Mouse (Mus musculus) mature B cell (primary cell): ENCODE measurements around the gene Spata5.

Experiments used
- in situ Hi-C: fragments of 300-500 bp; cut with MboI; formaldehyde crosslinking; loops from 2 replicates; pipeline ENCODE4 v1.14.3; 2019

The Spata5 gene

DNA sequence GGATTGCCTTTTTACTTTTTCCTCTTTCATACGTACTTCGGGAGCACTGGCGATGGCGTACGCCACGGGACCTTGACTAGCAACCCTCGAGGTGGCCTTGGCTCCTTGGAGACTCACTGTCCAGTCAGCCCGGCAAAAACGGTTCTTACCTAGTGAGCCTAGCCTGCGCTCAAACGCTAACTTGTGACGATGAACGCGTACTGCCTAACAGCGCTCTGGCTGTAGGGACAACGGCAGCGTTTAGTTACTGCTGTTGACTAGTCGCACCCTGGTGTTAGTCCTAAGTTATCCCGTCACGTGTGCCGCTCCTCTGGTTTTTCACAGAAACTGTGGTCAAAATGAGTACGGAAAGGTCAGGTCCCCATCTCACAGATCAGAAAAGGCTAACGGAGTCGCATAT, 945 bp downstream of the Spata5 start:
- in situ Hi-C loops: no loop called here

DNA sequence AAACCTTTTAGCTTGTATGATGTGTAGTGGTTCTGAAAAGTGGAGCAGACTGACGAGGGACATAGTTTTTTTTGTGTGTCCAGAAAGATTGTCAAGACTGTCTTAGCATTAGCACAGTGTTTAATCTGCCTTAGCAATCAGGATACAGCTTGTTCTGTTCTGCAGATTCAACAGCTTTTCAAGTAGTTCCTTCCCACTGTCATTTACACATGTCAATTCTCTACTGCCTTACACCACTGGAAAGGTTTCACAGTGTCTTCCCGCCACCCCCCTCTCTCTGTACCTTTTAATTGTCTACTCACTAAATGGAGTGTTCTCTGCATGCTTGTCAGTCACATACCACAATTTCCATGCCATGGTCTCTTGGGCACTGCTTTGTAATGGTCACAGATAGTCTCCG, 1.5 kb downstream of the Spata5 start:
- in situ Hi-C loops: no loop called here

DNA sequence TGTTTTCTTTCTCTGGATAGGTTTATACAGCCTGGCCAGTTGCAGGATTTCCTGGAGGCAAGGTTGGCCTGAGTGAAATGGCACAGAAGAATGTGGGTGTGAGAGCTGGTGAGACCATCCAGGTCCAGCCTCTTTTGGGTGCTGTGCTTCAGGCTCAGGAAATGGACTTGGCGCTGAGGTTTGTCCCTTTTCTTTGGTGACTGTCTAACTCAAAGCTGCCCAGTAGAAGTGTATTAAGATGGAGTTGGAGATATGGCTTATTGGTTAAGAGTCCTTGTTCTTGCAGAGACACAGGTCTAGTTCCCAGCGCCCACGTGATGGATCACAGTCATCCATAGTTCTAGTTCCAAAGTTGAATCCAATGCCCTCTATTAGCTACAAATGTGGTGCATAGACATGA, 6.4 kb downstream of the Spata5 start:
- in situ Hi-C loops: no loop called here

DNA sequence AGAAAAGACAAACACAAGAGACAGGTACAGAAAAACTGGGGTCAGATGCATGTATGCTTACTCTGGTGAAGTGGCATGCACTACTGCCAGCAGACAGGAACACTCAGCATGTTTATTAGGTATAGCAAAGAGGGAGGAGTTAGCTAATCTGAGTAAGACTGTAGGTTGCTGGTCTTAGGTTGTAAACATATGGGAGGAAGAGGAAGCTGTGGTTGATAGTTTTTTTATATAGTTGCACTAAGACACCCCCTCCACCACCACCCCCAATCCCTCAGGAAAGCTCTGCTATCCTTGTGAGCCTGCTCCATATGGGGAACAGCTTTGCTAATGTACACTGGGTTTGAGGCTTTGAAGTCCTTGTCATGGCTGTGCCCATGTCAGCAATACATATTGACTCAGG, 10.7 kb downstream of the Spata5 start:
- in situ Hi-C loops: no loop called here

DNA sequence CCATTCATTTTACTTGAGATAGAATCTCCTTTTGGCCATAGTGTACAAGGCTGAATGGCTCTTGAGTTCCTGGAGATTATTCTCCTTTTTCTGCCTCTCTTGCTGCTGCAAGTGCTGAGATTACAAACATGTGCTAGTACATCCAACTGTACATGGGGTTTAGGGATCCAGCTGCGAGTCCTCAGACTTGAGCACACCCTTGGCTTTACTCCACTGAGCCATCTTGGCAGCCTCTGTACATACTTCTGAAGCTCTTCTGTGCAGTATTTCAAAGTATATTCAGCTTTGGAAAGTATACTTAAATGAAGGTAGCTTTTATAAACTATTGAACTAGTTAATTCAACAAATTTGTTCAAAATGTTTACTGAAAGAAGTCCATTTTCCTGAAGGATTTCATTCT, 20.1 kb downstream of the Spata5 start:
- in situ Hi-C loops: no loop called here

DNA sequence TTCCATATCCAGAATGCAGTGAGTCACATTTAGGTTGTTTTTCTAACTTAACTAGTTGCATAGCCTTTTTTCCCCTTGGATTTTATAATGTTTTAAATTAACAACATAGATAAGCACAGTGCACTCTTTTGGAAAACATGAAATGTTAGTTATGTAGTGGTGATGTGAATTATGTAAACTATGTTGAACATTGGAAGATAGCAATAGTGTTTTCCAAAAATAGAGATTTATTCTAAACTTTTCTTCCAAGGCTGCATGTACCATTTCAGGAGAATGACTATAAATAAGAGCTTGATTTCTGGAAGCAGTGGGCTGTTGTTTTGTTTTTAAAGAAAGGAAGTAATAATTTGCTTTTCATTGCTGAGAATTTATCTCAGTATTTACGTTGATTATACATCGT, 23.7 kb downstream of the Spata5 start:
- in situ Hi-C loops: no loop called here

DNA sequence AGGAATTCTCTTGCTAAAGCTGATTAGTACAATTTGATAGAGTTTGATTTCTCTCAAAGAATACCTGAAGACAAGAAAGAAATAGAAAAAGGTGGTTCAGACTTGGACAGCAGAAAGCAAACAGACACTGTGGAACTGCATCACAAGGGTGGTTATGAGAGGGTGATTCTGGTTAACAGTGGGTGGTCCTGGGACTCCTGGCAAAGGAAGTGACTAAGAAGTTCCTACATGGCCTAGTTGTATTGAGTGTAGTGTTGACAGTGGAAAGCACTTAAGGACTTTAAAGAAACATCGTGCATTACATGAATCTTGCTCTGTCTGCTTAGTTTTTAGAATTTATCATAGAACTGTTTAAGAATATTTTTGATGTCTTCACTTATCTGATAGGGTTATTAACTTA, 36.3 kb downstream of the Spata5 start:
- in situ Hi-C loops: loop anchor here (25.0 kb wide), 1 partner anchor 756 kb away; no protein-coding TSS in a partner anchor

DNA sequence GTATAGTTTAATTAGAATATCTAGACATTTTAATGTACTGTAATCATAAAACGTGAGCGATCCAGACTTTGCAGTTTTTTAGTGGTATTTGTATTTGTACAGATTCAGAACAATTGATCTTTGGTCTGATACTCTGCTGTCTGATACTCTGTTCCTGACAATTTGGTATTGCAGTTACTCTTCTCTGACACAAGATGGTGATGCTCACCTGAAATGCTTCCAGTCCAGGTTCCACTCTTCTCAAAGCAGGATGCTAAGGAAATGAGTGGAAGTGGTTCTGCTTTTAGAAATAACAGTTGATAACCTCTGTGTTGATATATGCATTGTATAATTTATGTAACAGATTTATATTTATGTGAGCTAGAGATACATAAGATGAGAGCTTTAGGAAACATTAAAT, 48.5 kb downstream of the Spata5 start:
- in situ Hi-C loops: loop anchor here (25.0 kb wide), 1 partner anchor 744 kb away; no protein-coding TSS in a partner anchor

DNA sequence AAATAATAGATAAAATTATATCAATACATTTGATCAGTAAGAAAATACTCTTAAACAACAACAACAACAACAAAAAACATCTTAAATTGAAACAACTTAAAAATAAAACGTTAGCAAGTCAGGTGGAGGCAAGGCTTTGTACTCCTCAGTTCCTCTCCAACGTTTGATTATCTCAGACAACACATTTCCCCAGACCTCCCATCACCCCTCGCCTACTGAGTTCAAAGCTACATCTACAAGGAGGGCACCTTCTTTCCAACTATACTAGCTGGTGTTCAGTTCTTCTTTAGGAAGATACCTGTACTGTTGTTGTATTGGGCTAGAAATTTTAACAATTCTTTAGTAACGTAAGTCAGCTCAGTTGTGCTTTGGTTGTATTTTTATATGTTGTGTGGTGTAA, 49.7 kb downstream of the Spata5 start:
- in situ Hi-C loops: loop anchor here (25.0 kb wide), 1 partner anchor 743 kb away; no protein-coding TSS in a partner anchor

DNA sequence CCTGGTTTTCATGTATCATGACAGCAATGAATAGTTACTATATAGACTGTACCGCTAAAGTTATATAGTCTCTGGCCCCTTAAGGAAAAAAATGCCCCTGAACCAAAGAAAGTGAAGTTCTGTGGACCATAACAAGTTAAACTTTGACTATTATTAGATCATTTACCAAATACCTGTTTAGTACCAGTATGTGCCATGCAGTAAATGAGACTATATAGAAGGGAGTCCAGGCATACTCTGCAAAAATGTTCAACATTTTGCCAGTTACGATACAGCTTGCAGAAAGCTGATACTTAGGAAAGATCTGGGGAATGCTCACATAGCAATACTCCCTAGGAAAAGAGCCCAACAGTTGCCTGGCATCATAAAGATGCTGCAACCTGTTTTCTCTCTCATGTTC, 51.2 kb downstream of the Spata5 start:
- in situ Hi-C loops: loop anchor here (25.0 kb wide), 1 partner anchor 741 kb away; no protein-coding TSS in a partner anchor

DNA sequence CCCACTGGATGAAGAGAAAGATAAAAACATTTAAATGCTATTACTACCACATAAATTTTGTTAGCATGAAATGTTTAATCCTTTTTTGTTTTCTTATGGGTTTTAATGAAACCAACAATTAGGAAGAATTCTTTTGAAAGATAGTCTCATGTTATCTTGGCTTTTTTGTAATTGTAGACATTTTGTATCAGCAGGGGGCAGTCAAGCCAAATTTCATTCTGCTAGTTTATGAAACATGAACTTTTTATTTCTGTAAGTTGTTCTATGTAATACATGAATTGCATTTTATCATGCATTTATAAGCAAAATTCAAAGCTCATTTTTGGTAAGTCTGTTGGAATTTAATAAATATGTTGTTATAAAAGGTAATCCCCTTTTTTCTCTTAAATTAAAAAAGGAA, 52.8 kb downstream of the Spata5 start:
- in situ Hi-C loops: loop anchor here (25.0 kb wide), 1 partner anchor 740 kb away; no protein-coding TSS in a partner anchor

DNA sequence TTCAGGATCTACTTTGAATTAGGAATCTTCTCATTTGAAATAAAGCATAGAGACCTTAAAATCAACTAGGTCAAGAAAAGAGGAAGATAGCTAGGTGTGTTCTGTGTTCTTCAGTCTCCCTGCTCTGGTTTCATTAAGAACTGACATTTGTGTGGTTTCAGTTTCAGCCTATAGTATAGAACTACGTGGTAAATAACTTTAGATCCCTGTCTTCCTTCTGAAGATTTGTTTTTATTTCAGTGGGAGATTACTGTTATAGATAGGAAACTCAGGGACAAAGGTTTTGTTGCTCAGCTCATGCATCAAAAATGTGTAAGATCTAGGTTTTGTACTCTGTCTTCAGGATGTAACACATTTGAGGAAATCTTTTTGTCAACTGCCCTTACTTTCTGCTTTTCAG, 56.8 kb downstream of the Spata5 start:
- in situ Hi-C loops: no loop called here

DNA sequence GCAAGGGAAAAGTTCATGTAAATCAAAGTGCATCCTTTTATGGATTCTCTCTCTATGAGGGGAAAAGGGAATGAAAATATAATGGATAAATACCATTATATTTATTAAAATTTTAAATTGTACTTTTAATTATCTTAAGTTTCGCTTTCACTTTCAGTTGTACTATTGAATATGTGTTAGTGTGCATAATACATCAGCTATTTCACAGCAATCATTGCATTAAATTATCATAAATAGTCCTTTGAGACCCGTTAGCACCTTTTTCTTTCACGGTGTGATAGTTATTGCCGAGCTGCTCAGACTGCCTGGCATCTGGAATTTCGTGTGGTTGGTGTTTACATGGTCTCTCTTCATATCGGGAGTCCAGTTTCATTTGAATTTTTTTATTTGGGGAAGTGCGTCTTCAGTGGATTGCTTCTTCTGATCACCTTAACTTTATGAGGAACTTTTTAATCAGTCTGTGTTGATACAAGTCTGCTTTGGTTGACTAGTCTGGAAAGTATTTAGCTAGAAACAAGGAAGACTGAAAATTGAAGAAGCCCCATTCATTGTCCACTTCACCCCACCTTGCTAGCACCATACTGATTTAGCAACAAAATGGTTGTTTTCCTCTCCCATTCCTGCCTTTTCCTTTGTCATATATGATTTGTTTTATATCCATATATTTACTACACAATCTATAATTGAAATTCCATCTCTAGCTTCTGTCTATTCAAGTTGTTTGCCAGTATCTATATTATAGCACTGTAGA, 57.9 kb downstream of the Spata5 start:
- in situ Hi-C loops: no loop called here

DNA sequence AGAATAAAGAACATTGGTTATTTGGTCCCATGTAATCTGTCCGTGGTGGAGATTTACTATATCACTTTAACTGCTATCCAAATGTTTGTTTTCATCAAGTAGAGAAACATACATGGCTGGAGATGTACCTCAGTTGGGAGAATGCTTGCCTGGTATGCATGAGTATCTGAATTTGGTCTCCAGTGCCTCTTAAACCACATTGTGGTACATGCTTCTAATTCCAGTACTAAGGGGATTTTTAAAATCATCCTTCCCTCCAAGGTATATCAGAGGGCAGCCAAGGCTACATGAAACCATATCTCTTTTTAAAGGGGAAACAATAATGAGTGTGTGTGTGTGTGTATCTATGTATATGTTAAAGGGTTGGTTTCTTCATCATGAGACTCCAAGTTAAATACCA, 60.1 kb downstream of the Spata5 start:
- in situ Hi-C loops: no loop called here

DNA sequence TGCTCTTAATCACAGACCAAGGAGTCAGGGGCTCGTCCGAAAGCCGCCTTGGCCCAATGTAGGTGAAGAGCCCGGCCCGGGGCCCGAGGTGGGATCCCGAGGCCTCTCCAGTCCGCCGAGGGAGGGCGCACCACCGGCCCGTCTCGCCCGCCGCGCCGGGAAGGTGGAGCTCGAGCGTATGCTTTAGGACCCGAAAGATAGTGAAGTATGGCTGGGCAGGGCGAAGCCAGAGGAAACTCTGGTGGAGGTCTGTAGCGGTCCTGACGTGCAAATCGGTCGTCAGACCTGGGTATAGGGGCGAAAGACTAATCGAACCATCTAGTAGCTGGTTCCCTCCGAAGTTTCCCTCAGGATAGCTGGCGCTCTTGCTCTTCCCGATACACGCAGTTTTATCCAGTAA, 61.6 kb downstream of the Spata5 start:
- in situ Hi-C loops: no loop called here

DNA sequence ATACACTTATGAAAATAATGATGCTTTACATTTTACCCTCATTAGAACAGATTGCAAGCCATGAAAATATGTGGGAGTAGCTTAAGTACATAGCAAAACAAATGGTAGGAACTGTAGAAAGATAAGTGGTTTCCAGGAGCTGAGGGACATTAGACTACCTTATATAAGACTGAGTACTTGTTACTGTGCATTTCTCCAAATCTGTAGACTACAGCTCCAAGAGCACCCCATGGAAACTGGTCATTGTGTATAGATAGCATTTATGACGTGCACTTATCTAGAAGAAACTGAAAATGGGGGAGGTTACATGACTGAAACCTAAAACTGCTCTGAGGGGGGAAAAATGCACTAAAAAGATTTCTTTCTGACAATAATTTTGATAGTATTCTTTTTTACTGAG, 63.0 kb downstream of the Spata5 start:
- in situ Hi-C loops: no loop called here

DNA sequence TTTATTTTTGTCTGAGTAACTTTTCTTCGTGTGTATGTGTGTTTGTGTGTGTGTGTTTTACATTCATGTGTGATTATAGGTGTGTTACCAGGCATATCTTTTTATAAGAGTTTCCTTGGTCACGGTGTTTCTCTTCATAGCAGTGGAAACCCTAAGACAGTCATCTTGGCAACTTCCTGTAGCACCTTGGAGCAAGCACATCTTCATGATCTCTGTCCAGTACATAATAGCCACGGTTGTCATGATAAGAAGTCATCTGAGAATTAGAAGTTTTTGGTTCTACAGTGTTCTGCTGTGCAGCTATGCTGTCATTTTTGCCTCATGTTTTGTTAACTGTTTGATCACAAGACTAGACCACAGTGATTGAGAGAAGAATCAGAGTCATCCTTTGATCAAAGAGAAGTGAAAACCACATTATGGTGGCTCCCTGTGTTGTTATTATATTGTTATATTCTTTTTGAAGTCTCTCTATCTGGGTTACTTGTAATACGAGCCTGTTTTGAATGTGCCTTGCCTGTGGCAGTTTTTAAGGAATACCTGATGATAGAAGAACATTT, 64.1 kb downstream of the Spata5 start:
- in situ Hi-C loops: no loop called here

DNA sequence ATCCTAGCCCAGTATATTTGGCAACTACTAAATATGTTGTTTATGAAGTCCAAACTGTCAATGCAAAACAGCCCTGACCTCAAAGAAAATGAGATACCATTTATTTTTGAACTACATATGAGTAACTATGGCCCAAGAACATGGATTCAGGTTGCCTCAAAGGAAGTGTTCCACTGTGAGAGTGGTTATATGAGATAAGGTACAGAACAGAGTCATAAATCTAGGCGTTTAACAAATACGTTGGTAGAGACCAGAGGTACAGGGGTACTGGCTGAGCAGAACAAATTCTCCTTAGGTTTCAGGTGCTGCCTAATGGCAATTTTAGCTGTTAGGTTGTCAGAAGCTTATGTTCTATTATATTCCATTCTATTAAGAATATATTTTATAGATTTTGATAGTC, 67.9 kb downstream of the Spata5 start:
- in situ Hi-C loops: no loop called here

DNA sequence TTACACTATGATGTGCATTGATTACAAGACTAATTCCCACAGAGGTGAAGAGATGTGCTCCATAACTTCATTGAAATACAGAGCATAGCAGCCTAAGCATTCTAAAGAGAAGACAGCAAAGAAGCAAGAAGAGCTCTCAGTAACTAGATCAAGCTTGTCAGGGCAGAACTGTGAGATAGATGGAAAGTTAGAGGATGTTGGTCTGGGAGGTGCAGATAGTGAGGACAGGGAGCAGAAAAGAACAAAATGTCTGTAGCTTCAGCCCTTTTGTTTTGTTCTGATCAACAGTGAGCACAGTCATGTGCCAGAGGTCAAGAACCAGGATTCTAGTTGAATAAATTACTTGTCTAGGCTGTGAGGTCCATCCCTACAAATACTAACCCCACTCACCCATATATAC, 68.5 kb downstream of the Spata5 start:
- in situ Hi-C loops: no loop called here

DNA sequence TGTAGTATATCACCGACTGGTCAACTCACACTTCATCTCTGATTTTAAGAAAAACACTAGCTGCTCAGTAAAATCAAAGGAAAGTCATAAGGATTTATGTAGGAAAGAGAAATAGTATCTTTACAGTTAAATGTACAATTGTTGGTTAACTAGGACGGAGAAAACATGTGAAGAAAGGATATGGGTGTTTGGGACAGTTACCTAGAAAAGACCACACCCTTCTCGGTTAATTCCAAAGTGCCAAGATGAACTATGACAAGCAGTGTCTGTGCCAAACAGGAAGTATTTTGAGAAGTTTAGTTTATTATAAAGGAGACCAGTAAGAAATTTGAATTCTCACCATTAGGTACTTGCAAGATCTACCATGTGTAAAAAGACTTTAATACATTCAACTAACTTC, 70.3 kb downstream of the Spata5 start:
- in situ Hi-C loops: no loop called here

DNA sequence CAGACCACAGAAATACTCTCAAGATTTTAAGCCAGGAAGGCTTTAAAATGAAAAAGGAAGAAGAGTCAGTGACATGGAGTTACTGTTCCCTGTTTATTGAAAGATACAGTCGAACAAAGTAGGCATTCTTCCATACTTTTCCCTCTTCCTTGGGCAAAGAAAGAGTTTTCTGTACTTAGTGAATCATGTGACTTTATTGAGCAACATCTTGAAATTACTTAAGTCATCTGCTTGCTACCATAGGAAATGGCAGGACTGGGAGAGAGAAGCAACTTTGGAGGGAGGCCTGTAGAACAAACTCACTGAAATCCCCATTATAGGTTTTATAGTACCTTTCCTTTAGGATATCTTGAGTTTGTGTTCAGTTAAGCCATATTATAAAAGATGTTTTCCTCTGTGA, 81.2 kb downstream of the Spata5 start:
- in situ Hi-C loops: no loop called here

DNA sequence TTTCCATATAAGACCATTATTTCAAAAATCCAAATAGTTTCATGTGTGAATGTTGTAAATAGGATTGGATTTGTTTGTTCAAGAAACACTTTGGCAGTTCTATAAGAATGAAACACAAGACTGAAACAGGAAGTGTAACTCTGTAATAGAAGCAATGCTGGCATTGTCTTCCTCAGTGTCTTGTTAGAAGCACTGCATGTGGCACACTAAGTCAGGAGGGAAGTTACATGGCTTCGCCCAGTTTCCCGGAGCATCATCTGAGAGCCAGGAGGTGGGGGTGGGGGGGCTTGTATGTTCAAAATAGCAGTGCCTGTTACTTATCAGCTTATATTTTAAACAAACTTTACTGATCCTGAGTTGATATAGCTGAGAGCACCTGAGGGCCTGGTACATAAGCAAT, 82.9 kb downstream of the Spata5 start:
- in situ Hi-C loops: no loop called here

DNA sequence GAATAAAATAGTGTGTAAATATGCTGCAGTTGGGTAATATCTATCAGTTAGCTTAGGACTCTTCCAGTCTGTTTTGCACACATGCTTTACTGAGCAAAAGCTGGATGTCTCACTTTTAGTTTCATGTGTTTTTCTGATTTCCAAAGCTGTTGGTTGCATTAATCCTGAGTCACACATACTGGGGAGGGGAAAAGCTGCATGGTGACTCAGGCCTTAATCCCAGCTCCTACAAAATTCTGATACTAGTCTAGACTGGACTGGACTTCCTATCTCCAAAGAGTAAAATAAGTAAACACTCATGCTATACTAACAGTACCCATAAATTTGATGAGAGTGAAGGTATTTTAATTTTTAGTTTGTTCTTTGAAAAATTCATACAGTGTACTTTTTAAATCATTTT, 84.2 kb downstream of the Spata5 start:
- in situ Hi-C loops: no loop called here
